Mouse (Mus musculus): ENCODE results near the gene Slc43a1.
A peak's percentile ranks its signal among the peaks of the same experiment; 100 is the strongest.

DNA sequence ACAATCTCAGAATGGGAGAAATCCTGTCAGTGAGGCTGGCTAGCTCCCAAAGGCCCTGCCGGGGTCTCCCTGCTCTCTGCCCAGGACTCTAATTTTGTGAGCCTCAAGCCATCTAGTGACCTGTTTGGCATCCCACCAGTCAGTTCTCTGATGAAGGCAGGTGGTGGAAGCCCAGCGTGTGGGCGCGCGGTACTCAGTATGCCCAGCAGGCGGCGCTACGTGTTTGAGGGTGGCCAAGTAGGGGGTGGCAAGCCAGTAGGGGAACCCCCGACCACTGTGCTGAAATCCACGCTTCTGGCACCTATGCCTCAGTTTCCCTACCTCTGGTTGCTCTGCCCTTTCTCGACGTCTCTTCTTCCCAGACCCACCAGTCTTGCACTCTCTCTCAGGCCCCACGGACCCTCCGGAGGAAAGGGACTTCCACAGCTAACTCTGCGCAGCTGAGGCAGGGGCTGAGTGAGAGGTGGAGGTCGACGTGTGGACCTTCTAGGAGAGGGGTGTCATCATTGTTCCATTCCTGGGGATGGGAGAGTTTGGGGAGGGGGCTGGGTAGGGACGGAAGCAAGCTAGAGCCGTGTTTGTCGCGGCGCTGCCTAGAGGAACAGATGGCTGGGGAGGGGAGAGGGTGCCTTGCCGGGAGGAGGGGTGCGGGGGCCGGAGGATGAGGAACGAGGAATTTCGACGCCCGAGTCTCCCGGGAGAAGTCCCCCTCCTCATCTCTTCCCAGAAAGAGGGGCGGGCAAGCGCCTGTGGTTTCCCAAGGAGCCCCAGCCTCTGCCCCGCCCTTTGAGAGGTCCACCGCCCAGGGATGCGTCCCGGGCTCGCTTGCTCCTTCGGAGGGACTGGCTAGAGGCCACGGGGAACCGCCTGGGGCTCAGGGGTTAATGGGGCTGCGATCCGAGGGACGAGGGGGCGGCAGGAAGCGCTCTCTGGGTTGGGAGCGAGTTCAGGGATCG, 27.2 kb downstream of the Slc43a1 start:
- TF ChIP-seq CTCF (IDR thresholded peaks at IDR 0.05; ENCODE audit: low read depth, low read length) (peak; percentile 74), POLR2A (IDR thresholded peaks at IDR 0.05; ENCODE audit: borderline replicate concordance, low read depth, low read length) (no peak)
